Mouse (Mus musculus) C2C12 (cell line): ENCODE results near the gene Pih1d3.

ENCODE experiments used
- CEBPB ChIP-seq: IDR thresholded peaks from one replicate; pipeline ENCODE4 v1.6.1; 2011; ENCODE audit warnings: low read depth, mild to moderate bottlenecking, control low read depth, moderate library complexity
- CTCF ChIP-seq: IDR thresholded peaks from one replicate; pipeline ENCODE4 v1.5.1; 2011; ENCODE audit not compliant: control insufficient read depth, insufficient read depth, insufficient read length
- FOSL1 ChIP-seq: IDR thresholded peaks from one replicate; pipeline ENCODE4 v1.8.0; 2011; ENCODE audit warnings: mild to moderate bottlenecking, low read length; ENCODE audit not compliant: poor library complexity, insufficient read depth, severe bottlenecking
- MAX ChIP-seq: IDR thresholded peaks from one replicate; pipeline ENCODE4 v1.6.1; 2011; ENCODE audit warnings: mild to moderate bottlenecking, control low read depth
- MYOD1 ChIP-seq: IDR thresholded peaks from one replicate; pipeline ENCODE4 v1.6.1; 2011; ENCODE audit warnings: low read depth; ENCODE audit not compliant: control insufficient read depth, insufficient read length
- MYOG ChIP-seq: IDR thresholded peaks from one replicate; pipeline ENCODE4 v1.6.1; 2011; ENCODE audit not compliant: control insufficient read depth, insufficient read length; ENCODE audit errors: extremely low read depth
- USF1 ChIP-seq: IDR thresholded peaks from one replicate; pipeline ENCODE4 v1.6.1; 2011; ENCODE audit warnings: low read depth, mild to moderate bottlenecking, control low read depth, moderate library complexity

DNA sequence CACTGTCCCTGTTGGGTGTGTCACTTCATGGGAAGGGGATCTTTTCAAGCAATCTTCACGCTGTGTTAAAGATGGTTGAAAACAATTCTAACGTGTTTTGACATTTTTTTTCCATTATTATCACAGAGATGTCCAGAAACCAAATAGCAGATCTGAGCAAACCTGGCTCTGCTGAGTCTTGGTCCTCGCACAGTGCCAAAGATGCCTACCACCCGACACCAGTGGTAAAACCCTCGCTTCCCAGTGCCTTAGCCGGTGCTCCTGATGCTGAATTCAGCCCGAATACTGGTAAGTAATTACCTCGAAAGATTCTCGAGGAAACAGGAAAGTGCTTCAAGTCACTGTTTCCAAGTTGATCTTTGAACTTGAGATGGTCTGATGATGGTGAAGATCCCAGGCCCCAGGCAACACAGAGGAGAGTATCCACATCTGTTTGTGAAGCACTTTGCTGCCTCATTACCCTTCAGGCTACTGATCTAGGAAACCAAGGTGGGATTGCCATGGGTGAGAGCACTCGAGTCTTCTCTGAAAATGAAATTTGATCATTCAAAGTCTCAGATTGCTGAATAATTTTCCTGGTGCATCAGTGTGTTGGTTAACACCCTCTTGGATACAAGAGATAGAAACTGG is 32.3 kb upstream of the Pih1d3 start:
- TF ChIP-seq CTCF (no peak), MAX (no peak), USF1 (no peak), CEBPB (no peak), MYOG (no peak), MYOD1 (no peak), FOSL1 (no peak)
